Mouse (Mus musculus): Measurements from ENCODE around the gene Adap1.

DNA sequence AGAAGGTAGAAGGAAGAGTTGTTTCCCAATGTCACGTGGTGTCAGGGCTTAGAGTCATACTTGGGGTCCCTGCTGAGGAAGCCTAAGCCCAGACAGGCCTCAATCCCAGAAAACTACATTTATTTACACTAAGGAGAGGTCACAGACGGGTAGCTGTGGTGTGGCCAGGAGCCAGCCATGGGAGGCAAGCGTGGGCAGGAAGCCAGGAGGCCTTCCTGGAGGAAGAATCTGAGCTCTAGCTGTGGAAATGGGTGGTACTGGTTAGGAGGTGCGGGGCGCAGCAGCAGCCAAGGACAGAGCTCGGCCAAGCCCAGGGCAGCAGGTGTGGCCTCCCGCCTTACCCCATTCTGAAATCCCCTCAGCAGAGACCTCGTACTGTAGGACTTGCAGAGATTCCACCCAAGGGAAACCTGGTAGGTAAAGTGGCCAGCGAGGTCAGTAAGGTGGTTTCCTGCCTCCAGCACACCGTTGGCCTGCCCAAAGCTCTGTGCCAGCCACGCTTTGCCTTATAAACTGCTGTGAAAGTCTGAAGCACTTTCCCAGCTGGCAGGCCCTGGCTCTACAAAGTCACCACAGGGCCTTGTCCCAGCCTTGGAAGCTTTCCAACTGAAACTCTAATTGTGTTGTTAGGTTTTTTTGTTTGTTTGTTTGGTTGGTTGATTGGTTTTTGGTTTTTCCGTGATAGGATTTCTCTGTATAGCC lies 10.3 kb downstream of the Adap1 start:
- TF ChIP-seq EP300 (IDR thresholded peaks at IDR 0.05; ENCODE audit: low read depth) (no peak), CTCF (IDR thresholded peaks at IDR 0.05; ENCODE audit: low read depth) (no peak)
